Mouse (Mus musculus) heart, postnatal 0 days (tissue): ENCODE data around the gene C87436.

Experiments
- CTCF ChIP-seq: IDR thresholded peaks from 2 replicates; pipeline ENCODE4 v1.5.1; 2016; ENCODE audit warnings: antibody characterized with exemption, control low read depth, low read depth
- EP300 ChIP-seq: IDR thresholded peaks from 2 replicates; pipeline ENCODE4 v1.6.1; 2016; ENCODE audit warnings: antibody characterized with exemption, low read depth

- TF ChIP-seq CTCF, result no peak
- peak; percentile 83 for TF ChIP-seq EP300
These were observed 41.1 kb downstream of the C87436 start for GRCm38 (mm10) chr6:86479311-86479710.
